Mouse (Mus musculus): Measurements from ENCODE around the gene Srrd. TPM values are rescaled to one million over a fixed set of nuclear protein-coding genes. Genes with fewer than 3 reads are reported as not detected.

Gene Srrd
- total RNA-seq, 2 experiments from 2014 or later = 0.17 to 7.5 TPM

DNA sequence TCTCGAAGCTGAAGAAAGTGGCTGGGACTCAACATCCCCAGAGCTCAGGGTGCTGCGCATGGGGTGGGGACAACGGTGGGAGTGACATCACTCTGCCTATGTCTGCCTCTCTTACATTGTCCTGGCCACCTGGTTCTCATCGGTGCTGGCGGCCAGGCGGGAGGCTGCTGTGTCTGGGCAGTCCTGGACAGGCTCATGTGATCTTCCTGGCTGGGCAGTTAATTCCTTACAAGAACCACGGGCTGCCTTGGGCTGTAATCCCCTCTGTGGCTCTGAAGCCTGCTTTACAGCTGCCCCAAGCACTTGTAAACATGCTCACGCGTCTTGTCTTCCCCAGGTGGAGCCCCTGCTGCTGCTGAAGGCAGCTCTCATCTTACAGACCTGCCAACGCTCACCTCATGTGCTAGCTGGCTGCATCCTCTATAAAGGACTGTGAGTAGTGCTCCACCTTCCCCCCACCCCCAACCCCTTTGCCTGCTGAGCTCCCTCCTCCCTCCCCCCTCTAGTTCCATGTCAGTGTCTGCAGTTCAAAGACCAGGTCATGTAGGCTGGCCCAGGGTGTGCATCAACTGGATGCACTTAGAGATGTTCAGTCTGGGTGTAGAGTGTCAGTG, 21.5 kb upstream of the Srrd start:
- no peak for ATAC-seq (replicated peaks; ENCODE audit: low FRiP score, poor library complexity, severe bottlenecking)

DNA sequence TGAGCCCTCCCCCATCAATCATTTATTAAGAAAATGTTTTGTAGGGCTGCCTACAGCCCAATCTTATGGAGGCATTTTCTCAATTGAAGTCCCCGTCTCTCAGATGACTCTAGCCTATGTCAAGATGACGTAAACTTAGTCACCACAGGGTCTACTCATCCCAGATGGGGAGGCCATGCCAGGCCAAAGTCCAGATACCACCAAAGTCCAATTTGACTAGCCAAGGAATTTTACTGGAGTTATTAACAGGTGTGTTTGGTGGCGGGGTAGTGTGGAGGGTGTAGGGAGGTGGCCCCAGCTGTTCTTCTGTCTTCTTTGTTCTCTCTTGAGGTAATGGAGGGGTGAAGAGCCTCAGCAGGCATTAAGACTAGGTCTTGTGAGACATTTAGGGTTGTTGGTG, 17.2 kb upstream of the Srrd start:
- ATAC-seq (replicated peaks; ENCODE audit: low FRiP score, poor library complexity, severe bottlenecking) = no peak

DNA sequence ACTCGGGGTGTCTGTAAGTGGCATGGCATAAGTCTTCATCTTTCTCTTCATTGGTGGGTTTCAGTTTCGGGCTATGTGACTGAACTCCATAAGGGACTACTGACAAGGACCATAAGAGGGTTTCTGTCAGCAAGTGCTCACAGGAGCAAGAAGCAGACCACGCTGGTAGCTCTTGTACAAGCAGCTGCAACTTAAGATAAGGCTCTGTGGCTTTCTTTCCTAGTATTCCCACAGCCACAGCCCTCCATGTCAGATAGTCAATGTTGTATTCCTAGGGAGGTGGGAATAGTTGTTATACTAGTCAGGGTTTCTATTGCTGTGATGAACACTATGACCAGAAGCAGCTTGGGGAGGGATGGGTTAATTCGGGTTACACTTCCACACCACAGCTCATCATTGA, 16.7 kb upstream of the Srrd start:
- 0 out of 2 replicates have a peak, but pooled peaks have one; percentile 40 for ATAC-seq (replicated peaks; ENCODE audit: low FRiP score, poor library complexity, severe bottlenecking)

DNA sequence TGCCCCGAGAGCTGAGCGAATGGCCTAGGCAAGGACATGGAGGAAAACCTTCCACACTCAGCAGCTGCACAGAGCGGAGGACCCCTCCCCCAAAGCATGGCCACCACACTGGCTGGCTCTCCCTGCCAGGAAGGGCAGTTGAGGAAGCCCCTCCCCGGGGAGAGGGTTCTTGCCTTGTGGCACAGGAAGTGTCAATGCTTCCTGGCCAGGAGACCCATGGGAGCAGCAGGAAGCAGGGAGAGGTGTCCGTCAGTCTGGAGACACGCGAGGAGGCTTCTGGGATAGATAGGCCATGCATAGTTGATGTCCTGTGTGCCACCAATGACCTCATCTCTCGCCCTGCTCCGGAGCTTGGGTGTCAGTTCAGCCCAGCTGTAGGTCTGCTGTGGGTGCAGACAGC, 13.5 kb upstream of the Srrd start:
- 0 out of 2 replicates have a peak, but pooled peaks have one; percentile 29 for ATAC-seq (replicated peaks; ENCODE audit: low FRiP score, poor library complexity, severe bottlenecking)

DNA sequence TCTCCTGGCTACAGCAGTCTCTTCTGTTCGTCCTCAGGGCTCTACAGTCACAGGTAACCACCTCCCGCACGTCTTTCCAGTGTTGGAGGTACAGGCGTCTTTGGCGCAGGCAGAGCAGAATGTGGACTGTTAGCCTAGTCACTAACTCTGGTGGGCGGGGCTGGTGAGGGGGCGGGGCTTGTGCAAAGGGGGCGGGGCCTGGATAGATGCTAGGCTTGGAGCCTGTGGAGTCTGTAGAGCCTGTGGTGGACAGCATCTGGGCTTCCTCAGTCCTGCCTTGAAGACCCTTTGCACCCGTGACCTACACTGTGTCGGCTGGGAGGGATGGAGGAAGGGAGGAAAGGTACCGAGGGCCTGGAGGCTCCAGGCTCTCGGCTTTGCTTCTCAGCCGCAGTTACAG, 13.1 kb upstream of the Srrd start, which contains the start of gene Gm6583:
TSS of gene Gm6583 (minus strand) at position 124 of the 400 bp plus-strand sequence.
- ATAC-seq (replicated peaks; ENCODE audit: low FRiP score, poor library complexity, severe bottlenecking) = 0 out of 2 replicates have a peak, but pooled peaks have one; percentile 45

DNA sequence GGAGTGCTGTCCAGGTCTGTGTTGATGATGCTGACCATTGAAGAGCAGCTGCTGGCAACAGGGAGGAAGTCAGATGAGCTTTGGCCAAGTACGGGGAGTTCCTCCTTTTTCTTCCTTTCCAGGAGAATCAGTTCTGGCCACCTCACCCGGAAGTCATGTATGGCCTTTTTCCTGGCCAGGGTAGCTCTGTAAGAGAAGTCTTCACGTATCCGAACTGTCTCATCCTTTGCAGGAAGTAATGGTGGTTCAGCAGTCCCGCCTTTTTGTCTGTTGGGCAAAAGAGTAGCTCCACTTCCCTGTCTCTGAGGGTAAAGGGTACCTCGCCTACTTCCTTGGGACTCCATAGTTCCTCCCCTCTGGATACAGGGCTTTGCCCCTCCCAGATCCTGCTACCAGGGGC, 12.7 kb upstream of the Srrd start:
- no peak for ATAC-seq (replicated peaks; ENCODE audit: low FRiP score, poor library complexity, severe bottlenecking)

DNA sequence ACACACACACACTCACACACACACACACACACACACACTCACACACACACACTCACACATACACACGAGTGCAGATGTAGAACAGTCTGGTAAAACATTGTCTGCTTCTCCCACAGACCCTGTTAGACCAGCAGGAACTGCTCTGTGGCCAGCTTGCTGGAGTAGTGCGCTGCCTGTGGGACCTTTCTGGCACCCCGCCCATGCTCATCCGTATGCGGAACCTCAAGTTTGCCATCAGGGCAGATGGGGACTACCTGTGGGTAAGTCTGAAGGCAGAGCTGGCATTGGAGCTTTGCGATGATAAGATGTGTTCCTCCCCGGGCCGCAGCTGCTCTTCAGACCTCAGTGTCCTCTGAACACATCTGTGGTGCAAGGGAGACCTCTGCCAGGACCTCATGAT, 6.3 kb upstream of the Srrd start:
- no peak for ATAC-seq (replicated peaks; ENCODE audit: low FRiP score, poor library complexity, severe bottlenecking)

DNA sequence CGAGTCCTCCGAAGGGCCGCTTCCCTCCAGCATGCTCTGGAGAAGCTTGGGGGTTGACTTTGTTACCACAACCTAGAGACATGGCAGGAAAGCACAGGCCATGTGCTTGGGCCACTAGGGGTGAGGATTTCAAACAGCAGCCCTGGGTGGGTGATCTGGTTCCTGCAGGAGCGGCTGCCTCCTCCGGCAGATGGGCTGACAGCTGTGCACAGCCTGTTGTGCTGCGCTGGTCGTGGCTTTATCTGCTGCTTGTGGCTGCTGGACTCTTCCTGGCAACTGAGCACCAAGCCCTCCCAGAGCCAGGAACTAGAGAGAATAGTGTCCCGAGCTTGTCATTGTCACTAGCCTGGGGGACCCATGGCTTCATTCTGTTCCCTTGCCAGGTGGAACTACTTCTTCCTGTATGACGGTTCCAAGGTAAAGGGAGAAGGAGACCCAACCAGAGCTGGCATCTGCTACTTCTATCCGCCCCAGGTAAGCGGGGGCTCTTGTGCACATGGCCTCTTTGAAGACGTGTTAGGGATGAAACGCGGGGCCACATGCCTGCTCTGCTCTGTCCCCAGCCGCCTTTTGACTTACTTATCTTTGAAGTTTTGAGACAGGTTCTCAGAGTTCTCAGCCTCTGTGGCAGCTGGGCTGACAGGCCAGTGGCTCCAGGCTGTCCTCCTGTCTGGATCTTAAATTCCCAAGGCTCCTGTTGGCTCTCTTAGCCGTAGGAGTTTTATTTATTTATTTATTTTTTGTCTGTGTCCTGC, 3.5 kb upstream of the Srrd start:
- ATAC-seq (replicated peaks; ENCODE audit: low FRiP score, poor library complexity, severe bottlenecking) = no peak

DNA sequence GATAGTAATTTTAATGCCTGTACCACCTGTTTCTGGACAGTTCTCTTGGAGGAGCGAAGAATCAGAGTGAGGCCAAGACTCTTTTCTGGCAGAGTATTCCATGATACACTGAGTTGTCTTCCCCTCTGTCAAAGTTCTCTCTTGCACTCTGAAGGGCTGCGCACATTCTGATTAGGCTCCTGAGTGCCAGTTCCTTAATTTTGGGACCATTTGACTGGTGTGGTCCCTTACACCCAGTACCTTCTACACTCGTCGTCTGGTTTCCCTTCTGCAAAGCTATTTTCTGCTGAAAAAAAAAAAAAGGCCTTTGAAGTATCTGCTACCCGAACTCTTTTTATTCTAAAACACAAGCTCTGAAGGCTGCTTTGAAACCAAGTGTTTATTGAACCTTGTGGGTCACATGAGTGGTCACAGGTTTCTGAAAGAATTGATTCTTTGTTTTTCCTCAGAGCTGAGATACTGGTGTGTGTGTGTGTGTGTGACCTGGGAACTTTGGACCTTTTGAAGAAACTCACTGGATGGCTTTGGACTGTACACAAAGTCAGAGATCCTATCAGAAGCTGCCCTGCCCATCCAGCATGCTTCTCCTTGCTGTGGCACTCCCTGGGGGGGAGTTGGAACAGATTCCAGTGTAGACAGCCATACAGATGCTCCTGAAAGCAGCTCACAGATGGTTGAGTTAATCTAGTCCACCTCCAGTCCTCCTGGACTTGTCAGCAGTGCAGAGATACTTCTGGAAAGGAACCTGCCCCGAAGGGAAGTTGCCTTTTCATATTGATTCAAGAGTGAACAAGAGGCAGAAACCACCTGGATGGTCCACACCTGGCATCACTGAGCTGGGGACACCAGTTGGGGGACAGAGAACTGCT, 1.5 kb upstream of the Srrd start:
- no peak for ATAC-seq (replicated peaks; ENCODE audit: low FRiP score, poor library complexity, severe bottlenecking)

DNA sequence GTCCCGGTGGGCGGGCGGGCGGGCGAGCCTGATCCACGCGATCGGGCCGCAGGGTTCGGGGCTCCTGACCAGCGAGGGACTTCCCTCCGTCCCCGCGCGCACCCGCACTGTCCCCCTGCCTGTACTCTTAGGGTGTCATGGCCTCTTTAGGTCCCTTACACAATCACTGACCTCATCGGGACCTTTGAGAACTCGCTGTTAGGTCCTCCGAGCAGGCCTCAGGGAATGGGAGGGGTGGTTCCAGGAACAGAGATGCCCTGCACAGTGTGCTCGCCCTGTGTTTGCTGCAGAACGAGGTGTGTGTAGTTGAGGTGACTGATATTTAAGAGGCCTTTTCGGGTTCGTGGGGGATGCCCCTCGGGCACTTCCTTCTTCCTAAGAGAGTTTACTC, 360 bp upstream of the Srrd start:
- peak; percentile 48 for ATAC-seq (replicated peaks; ENCODE audit: low FRiP score, poor library complexity, severe bottlenecking)

DNA sequence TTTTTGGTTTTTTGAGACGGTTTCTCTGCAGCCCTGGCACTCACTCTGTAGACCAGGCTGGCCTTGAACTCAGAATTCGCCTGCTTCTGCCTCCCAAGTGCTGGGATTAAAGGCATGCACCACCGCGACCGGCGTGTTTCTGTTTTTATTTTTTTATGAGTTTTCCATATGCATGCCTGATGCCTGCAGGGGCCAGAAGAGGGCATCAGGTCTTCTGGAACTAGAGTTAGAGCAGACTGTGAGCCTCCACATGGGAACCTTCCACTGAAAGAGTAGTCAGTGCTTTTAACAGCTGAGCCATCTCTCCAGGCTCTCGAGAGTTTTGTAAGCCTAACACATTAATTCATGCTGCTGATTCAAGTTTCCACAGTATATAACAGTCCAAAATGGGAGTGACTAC, 3.6 kb downstream of the Srrd start:
- ATAC-seq (replicated peaks; ENCODE audit: low FRiP score, poor library complexity, severe bottlenecking) = no peak

DNA sequence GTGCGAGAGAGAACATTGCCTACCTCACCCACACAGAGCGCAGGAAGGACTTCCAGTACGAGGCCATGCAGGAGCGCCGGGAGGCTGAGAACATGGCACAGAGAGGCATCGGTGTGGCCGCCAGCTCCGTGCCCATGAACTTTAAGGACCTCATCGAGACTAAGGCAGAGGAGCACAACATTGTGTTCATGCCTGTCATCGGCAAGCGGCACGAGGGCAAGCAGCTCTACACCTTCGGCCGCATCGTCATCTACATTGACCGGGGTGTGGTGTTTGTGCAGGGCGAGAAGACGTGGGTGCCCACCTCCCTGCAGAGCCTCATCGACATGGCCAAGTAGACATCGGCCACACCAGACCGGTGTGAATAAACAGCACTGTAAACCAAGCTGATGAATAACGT, 5.8 kb downstream of the Srrd start:
- no peak for ATAC-seq (replicated peaks; ENCODE audit: low FRiP score, poor library complexity, severe bottlenecking)

DNA sequence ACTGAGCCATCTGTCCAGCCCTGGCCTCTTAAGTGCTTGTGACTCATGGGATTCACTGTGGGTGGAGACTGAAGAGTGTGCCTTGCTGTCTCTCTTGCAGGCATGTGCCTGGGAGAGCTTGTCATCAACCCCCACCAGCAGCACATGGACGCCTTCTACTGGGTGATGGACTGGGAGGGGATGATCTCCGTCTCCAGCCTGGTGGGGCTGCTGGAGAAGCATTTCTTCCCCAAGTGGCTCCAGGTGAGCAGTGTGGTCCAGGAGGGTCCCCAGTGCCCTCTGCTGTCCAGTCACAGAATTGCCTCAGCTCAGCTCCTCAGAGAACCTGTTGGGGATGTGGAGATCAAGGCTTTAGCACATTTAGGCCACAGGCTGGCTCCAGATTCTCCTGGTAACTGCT, 7.4 kb downstream of the Srrd start:
- peak; percentile 36; the same call in 1 of the 2 replicates for ATAC-seq (replicated peaks; ENCODE audit: low FRiP score, poor library complexity, severe bottlenecking)

DNA sequence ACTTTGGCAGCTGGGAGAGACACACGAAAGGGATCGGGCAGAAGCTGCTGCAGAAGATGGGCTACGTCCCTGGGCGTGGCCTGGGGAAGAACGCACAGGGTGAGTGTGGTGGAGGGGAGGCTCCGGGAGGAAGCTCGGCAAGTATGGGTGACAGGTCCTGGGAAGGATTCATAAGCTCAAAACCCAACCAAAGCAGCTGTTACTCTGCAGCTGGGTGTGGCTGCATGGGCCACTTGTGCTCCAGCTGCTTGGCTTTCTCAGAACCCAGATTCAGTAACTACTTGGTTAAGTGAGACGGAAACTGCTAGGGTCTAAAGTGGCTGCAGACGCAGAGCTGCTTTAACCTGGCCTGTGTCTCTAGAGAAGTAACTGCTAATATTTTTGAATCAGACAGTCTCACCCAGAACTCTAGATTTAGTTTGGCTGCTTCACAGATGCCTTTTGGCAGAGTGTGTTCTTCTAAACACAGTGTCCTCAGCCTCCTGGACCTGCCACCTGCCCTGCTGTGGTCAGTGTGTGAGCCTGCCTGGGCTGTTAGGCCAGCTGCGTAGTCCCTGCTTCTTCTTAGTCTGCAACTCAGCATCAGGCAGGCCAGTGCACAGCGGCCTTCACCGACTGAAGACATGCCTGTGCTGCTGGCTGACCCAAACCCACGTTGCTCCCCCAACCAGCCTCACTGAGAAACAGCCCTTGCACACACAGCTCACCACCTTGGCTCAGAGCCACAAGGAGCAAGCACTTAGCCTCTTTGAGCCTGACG, 12.9 kb downstream of the Srrd start:
- ATAC-seq (replicated peaks; ENCODE audit: low FRiP score, poor library complexity, severe bottlenecking) = no peak

DNA sequence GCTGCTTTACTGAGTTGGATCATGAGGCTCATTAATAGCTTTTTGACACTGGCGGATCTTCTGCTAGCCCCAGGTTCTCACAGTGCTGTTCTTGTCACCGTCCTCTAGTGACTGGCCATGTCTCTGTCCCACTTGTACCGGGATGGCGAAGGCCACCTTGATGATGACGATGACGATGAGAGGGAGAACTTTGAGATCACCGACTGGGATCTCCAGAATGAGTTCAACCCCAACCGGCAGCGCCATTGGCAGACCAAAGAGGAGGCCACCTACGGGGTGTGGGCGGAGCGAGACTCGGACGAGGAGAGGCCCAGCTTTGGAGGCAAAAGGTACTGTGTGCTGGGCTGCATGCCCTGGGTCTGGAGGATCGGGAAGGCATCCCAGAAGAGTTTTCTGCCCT, 15.0 kb downstream of the Srrd start:
- no peak for ATAC-seq (replicated peaks; ENCODE audit: low FRiP score, poor library complexity, severe bottlenecking)

DNA sequence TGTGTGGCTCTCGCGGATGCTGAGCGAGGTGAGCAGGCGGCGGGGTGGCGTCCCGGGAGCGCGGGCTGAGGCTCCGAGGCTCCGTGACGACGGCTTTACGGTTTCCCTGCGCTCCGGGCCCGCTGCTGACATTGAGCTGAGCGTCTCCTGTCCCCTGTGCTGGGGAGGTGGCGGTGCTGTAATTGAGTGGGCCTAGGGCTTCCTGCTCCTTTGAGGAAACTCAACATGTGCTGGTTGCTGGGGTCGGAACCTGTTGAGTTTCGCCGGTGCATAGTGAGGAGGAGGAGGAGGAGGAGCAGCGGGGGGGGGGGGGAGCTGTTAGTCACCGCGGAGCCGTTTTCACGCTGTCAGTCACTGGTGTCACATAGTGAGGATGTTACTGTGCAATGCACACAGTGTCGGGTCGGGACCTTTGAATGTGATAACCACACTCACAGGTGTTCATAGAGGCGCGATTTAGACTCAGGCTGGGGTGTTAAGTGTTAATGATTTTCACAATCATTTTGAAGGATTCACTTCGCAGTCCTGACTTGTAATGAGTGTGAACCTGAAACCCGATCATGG, 16.3 kb downstream of the Srrd start:
- peak; percentile 20 for ATAC-seq (replicated peaks; ENCODE audit: low FRiP score, poor library complexity, severe bottlenecking)

DNA sequence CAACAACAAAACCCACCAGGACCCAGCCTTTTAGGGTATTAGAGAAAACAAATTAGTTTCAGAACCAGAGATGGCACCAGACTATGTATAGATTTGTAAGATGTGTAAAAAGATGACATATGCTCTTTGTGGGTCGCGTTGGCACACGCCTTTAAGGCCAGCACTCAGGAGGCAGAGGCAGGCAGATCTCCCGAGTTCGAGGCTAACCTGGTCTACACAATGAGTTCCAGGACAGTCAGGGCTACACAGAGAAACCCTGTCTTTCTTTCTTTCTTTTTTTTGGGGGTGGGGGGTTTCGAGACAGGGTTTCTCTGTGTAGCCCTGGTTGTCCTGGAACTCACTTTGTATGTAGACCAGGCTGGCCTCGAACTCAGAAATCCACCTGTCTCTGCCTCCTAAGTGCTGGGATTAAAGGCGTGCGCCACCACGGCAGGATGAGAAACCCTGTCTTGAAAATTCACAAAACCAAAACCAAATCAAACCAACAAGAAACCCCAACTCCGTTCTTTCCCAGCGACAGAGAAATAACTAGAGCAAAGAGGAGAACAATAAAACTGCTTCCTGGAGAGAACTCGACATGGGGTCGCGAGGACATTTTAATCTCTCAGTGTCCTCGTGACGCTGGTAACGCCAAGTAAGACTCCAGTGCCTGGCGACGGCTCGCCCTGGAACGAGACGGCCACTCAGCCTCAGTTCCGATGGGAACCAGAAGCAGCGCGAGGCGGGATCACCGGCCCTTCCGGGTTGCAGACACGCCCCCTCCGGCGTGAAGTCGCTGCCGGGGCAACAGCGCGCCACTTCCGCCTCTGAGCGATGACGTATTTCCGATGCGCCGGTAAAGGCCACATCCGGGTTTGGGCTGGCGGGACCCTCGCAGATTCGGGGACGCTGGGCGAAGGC, 17.0 kb downstream of the Srrd start, which contains the start of gene Tfip11:
TSS of gene Tfip11 (plus strand) at position 813 of the 900 bp plus-strand sequence.
- peak; percentile 98 for ATAC-seq (replicated peaks; ENCODE audit: low FRiP score, poor library complexity, severe bottlenecking)

All from erythroblast, adult 5-6 weeks (primary cell).